Mouse (Mus musculus): ENCODE results near the gene Camta2.

- TF ChIP-seq ZNF384 (IDR thresholded peaks at IDR 0.05; ENCODE audit: low read depth, low read length), result no peak
- no peak for TF ChIP-seq HCFC1 (IDR thresholded peaks at IDR 0.05; ENCODE audit: borderline replicate concordance, insufficient read depth, low read length)
Observed at GRCm38 (mm10) chr11:70638293-70638692, 49.6 kb downstream of the Camta2 start.
